Mouse (Mus musculus) myocyte (in vitro differentiated cells): Measurements from ENCODE around the gene Tasp1.
"Not testable (repeated sequence)": the region's sequence is repeated elsewhere in the genome, so short reads cannot be mapped to it uniquely, and the experiment has no call there.

ENCODE experiments used
- CEBPB ChIP-seq: IDR thresholded peaks from 2 replicates; pipeline ENCODE4 v1.6.1; 2011; ENCODE audit warnings: mild to moderate bottlenecking, moderate library complexity; ENCODE audit not compliant: poor library complexity, insufficient read depth, severe bottlenecking
- MAX ChIP-seq: IDR thresholded peaks from one replicate; pipeline ENCODE4 v1.6.1; 2011; ENCODE audit warnings: low read depth, mild to moderate bottlenecking, control low read depth
- POLR2A ChIP-seq: IDR thresholded peaks from one replicate; pipeline ENCODE4 v1.6.1; 2011; ENCODE audit warnings: low read depth, mild to moderate bottlenecking, control low read depth, moderate library complexity; ENCODE audit not compliant: insufficient read length
- POLR2AphosphoS2 ChIP-seq: IDR thresholded peaks from one replicate; pipeline ENCODE4 v1.6.1; 2011; ENCODE audit warnings: low read depth, control low read depth; ENCODE audit not compliant: insufficient read length
- TCF12 ChIP-seq: IDR thresholded peaks from one replicate; pipeline ENCODE4 v1.6.1; 2011; ENCODE audit warnings: mild to moderate bottlenecking, control low read depth; ENCODE audit not compliant: poor library complexity, insufficient read depth, severe bottlenecking
- TCF3 ChIP-seq: IDR thresholded peaks from one replicate; pipeline ENCODE4 v1.6.1; 2011; ENCODE audit warnings: low read depth, control low read depth; ENCODE audit not compliant: insufficient read length
- USF1 ChIP-seq: IDR thresholded peaks from one replicate; pipeline ENCODE4 v1.6.1; 2011; ENCODE audit warnings: low read depth, mild to moderate bottlenecking, control low read depth, moderate library complexity

- TF ChIP-seq POLR2A, TCF12, POLR2AphosphoS2, TCF3, CEBPB, MAX, USF1: not testable (repeated sequence)
These were observed 12.7 kb upstream of the Tasp1 start for GRCm38 (mm10) chr2:140079284-140079683.
